Comparison of ENCODE assay signal across 18 mouse cellular contexts in the genomic region with DNA sequence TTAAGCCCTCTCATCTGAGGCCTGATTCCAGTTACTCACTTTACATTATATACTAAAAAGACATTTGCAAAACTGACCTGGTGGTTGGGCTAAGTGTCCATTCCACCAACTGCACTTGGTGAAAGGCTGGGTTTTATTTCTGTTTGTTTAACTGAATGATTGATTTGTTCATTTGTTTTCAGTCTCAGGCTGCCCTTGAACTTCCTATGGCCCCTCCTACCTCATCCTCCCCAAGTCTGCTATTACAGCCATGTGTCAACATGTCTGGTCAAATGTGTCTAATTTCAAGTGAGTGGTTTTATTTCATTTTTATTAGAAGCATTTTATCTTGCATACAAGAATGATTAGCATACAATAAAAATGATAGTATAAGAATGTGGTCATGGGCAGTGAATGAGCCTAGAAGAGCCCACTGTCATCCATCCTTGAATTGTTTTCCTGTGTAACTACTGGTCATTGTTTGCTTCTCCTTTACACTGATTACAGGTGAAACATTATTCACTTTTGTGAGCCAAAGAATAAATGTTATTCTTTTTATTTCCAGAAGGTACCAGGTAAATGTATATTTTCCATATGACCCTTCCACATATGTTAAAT.
"Had no signal": no experiment of that assay in that cellular context is flagged by ENCODE, and none has a peak within 500 bp of the region (broad histone marks: within the 10 kb centered on the region; RNA-seq: fewer than 3 reads in every experiment).

No protein-coding gene starts in this region.

- H3K4me2 ChIP-seq: lung, embryonic 14.5 days; midbrain, embryonic 12.5 days; neural tube, embryonic 13.5 days; neural tube, embryonic 15.5 days had no signal

- H3K9ac ChIP-seq: lung, embryonic 14.5 days; midbrain, embryonic 12.5 days; neural tube, embryonic 13.5 days; neural tube, embryonic 15.5 days had no signal

- H3K27me3 ChIP-seq: midbrain, embryonic 12.5 days; neural tube, embryonic 13.5 days; neural tube, embryonic 15.5 days had no signal

- H3K4me1 ChIP-seq: midbrain, embryonic 10.5 days; midbrain, embryonic 12.5 days; neural tube, embryonic 13.5 days; neural tube, embryonic 15.5 days had no signal

- H3K36me3 ChIP-seq: midbrain, embryonic 10.5 days; midbrain, embryonic 12.5 days; neural tube, embryonic 13.5 days; neural tube, embryonic 15.5 days had no signal

- H3K9me3 ChIP-seq: midbrain, embryonic 10.5 days; midbrain, embryonic 12.5 days; neural tube, embryonic 13.5 days; neural tube, embryonic 15.5 days had no signal

- H3K27ac ChIP-seq: midbrain, embryonic 10.5 days; midbrain, embryonic 12.5 days; neural tube, embryonic 13.5 days; neural tube, embryonic 15.5 days had no signal

- DNase-seq: lung, embryonic 14.5 days; lung, postnatal 10 days; lung, postnatal 4 days; midbrain, embryonic 14.5 days; retina, postnatal 1 day; right cerebral cortex, adult 18-20 months; right cerebral cortex, postnatal 25 days; right cerebral cortex, postnatal 4 days; spleen, adult 18-20 months; thymus, adult 18-20 months; thymus, postnatal 14 days; thymus, postnatal 36 days had no signal

- ATAC-seq: midbrain, embryonic 16.5 days had no signal

- H3K4me3 ChIP-seq: midbrain, embryonic 10.5 days; midbrain, embryonic 12.5 days; myocyte; neural tube, embryonic 13.5 days; neural tube, embryonic 15.5 days had no signal
